Mouse (Mus musculus): ENCODE measurements around the gene Map3k3. TPM values are rescaled to one million over a fixed set of nuclear protein-coding genes. Genes with fewer than 3 reads are reported as not detected.
A peak's percentile ranks its signal among the peaks of the same experiment; 100 is the strongest.

Map3k3 gene
- total and polyA plus RNA-seq, 3 experiments, result 28.8 to 34.1 (median 32.3) TPM

DNA sequence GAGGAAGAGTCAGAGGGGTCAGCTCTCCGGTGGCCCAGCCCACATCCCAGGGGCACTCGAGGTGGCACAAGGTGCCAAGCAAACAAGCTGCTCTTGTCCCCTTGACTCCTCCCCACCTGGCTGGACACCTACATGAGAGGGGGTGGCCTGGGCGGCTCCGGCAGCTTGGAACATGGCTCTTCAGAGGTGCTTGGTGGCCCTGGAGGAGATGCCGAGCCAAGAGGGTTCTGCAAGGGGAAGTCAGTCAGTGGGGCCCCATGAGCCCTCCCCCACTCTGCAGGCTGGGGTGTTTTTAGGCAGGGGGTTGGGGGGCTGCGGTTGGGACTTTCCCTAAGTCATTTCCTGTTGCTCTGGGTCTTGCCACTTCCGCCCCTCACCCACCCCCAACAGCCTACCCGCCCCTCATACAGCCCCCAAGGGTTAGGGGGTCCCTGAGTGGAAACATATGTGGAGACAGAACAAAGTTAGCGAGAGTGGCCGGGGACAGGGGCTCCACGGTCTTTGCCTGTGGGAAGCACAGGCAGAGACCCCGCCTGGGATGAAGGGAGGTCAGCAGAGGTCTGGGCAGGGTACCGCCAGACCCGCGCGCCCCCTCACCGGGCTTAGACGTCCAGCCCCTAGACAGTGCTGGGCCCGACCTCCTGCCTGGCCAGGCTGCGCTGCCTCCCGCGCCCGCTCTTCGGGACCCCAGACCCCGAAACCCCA, 75.0 kb downstream of the Map3k3 start:
- peak overlapping the region; percentile 90 for H3K27ac ChIP-seq (ENCODE audit: insufficient read depth, low read depth)
- no peaks in the 10 kb centered on the region for H3K27me3 ChIP-seq (replicated peaks)
- DNase-seq (ENCODE audit: extremely low read depth), result peak; percentile 94
- H3K9ac ChIP-seq (ENCODE audit: insufficient read depth, low read depth), result peak overlapping the region; percentile 96
- H3K4me1 ChIP-seq (ENCODE audit: control insufficient read depth in 1 of 2, insufficient read depth in 2 of 2), result peaks cover 27 to 60% of the 10 kb centered on the region in 2 experiments
- H3K9me3 ChIP-seq (replicated peaks; ENCODE audit: low read length), result no peaks in the 10 kb centered on the region
- H3K4me3 ChIP-seq (replicated peaks in 1 of 3; ENCODE audit: low read depth in 2 of 3, low read length in 2 of 3, poor library complexity in 1 of 3), result peak overlapping the region; percentile 79 to 90 (median 85)
- peak; percentile 68 for TF ChIP-seq ELF1 (IDR thresholded peaks at IDR 0.05; ENCODE audit: low read depth, low read length)
- no peak for TF ChIP-seq KAT2A (IDR thresholded peaks at IDR 0.05; ENCODE audit: insufficient replicate concordance, low read length)
- peak; percentile 30; the same call in 1 of the 2 replicates for TF ChIP-seq EP300 (IDR thresholded peaks at IDR 0.05; ENCODE audit: low read length)
- TF ChIP-seq TCF12 (IDR thresholded peaks at IDR 0.05; ENCODE audit: low read depth, low read length), result peak; percentile 93
- 0 out of 2 replicates have a peak, but pooled peaks have one; percentile 45 for TF ChIP-seq MXI1 (IDR thresholded peaks at IDR 0.05; ENCODE audit: low read depth, low read length)
- TF ChIP-seq E2F4 (IDR thresholded peaks at IDR 0.05; ENCODE audit: insufficient replicate concordance, low read depth, low read length), result no peak
- TF ChIP-seq MEF2A (IDR thresholded peaks at IDR 0.05; ENCODE audit: borderline replicate concordance, low read depth, low read length), result peak; percentile 68; the same call in 1 of the 2 replicates
- 0 out of 2 replicates have a peak, but pooled peaks have one; percentile 20 for TF ChIP-seq ZMIZ1 (IDR thresholded peaks at IDR 0.05; ENCODE audit: low read depth, low read length)
- peak; percentile 53 for TF ChIP-seq HCFC1 (IDR thresholded peaks at IDR 0.05; ENCODE audit: low read depth, low read length)
- peak; percentile 96 for TF ChIP-seq CHD2 (IDR thresholded peaks at IDR 0.05; ENCODE audit: low read length)
- 0 out of 2 replicates have a peak, but pooled peaks have one; percentile 54 for TF ChIP-seq POLR2AphosphoS2 (IDR thresholded peaks at IDR 0.05; ENCODE audit: low read depth, low read length)
- TF ChIP-seq ETS1 (conservative IDR thresholded peaks at IDR 0.05; ENCODE audit: low read depth, low read length), result peak; percentile 73
- TF ChIP-seq POLR2A (IDR thresholded peaks at IDR 0.05; ENCODE audit: low read depth, low read length), result peak; percentile 68
- no peak for TF ChIP-seq USF2 (conservative IDR thresholded peaks at IDR 0.05; ENCODE audit: low read depth, low read length)
- TF ChIP-seq MAZ (IDR thresholded peaks at IDR 0.05; ENCODE audit: low read depth, low read length), result peak; percentile 91
- peaks cover 29% of the 10 kb centered on the region for H3K79me2 ChIP-seq (replicated peaks; ENCODE audit: control insufficient read depth, extremely low read depth, insufficient read depth, poor library complexity, severe bottlenecking)
- peak overlapping the region; percentile 78; the same call in 1 of the 2 replicates for H3K4me2 ChIP-seq (ENCODE audit: insufficient read depth, low read depth, poor library complexity, severe bottlenecking)
- dilution Hi-C loops (cut with MboI; ENCODE audit: extremely low pct_ligation_motif_present, extremely low pct_unique_long_range_greater_than_20kb, low sequenced_read_pairs), result no loop called here
- in situ Hi-C loops (cut with MboI; ENCODE audit: low pct_ligation_motif_present, low pct_unique_long_range_greater_than_20kb, low sequenced_read_pairs), result no loop called here
- H3K36me3 ChIP-seq (replicated peaks in 1 of 2; ENCODE audit: control insufficient read depth in 1 of 2, insufficient read depth in 1 of 2, low read length in 1 of 2), result peaks cover 51 to 62% of the 10 kb centered on the region in 2 experiments

- in situ Hi-C loops (cut with MboI; ENCODE audit: low pct_ligation_motif_present, low pct_unique_long_range_greater_than_20kb, low sequenced_read_pairs), result no loop called here
- DNase-seq (ENCODE audit: extremely low read depth), result peak; percentile 79
- TF ChIP-seq USF1 (IDR thresholded peaks at IDR 0.05; ENCODE audit: low read depth, low read length) (no peak), CTCF (conservative IDR thresholded peaks at IDR 0.05 in 1 of 2, IDR thresholded peaks at IDR 0.05 in 1 of 2; ENCODE audit: low read depth in 2 of 2, low read length in 2 of 2) (peak in 1 of 2 experiments; percentile 31; a peak in 2 of 4 replicates), ZKSCAN1 (IDR thresholded peaks at IDR 0.05; ENCODE audit: borderline replicate concordance, low read depth, low read length) (no peak), NRF1 (IDR thresholded peaks at IDR 0.05; ENCODE audit: low read depth, low read length) (0 out of 2 replicates have a peak, but pooled peaks have one; percentile 30), ETS1 (conservative IDR thresholded peaks at IDR 0.05; ENCODE audit: low read depth, low read length) (no peak), SIN3A (IDR thresholded peaks at IDR 0.05; ENCODE audit: low read length) (peak; percentile 79), IRF4 (IDR thresholded peaks at IDR 0.05; ENCODE audit: low read depth, low read length) (peak; percentile 58), ZC3H11A (IDR thresholded peaks at IDR 0.05; ENCODE audit: low read depth, low read length) (no peak), ELF1 (IDR thresholded peaks at IDR 0.05; ENCODE audit: low read depth, low read length) (no peak), MAZ (IDR thresholded peaks at IDR 0.05; ENCODE audit: low read depth, low read length) (peak; percentile 84; the same call in 1 of the 2 replicates), POLR2AphosphoS2 (IDR thresholded peaks at IDR 0.05; ENCODE audit: low read depth, low read length) (peak; percentile 67; the same call in 1 of the 2 replicates), TCF12 (IDR thresholded peaks at IDR 0.05; ENCODE audit: low read depth, low read length) (peak; percentile 84), POLR2A (IDR thresholded peaks at IDR 0.05; ENCODE audit: low read depth, low read length) (peak; percentile 87), HCFC1 (IDR thresholded peaks at IDR 0.05; ENCODE audit: low read depth, low read length) (no peak), ZNF384 (IDR thresholded peaks at IDR 0.05; ENCODE audit: low read depth, low read length) (no peak), MXI1 (IDR thresholded peaks at IDR 0.05; ENCODE audit: low read depth, low read length) (0 out of 2 replicates have a peak, but pooled peaks have one; percentile 22), JUN (IDR thresholded peaks at IDR 0.05; ENCODE audit: insufficient read depth, low read depth, low read length) (no peak), NELFE (IDR thresholded peaks at IDR 0.05; ENCODE audit: low read depth, low read length) (peak; percentile 76), BHLHE40 (IDR thresholded peaks at IDR 0.05; ENCODE audit: low read depth, low read length) (no peak)
Measured at GRCm38 (mm10) chr11:106159921-106160840, 75.8 kb downstream of the Map3k3 start.

More at GRCm38 (mm10) chr11:106159921-106160840, 75.8 kb downstream of the Map3k3 start:
- Histone ChIP-seq H3K4me3 (replicated peaks in 1 of 3; ENCODE audit: low read depth in 2 of 3, low read length in 2 of 3, poor library complexity in 1 of 3) (peak overlapping the region; percentile 79 to 90 (median 85)), H3K4me1 (ENCODE audit: control insufficient read depth in 1 of 2, insufficient read depth in 2 of 2) (peaks cover 27 to 51% of the 10 kb centered on the region in 2 experiments), H3K4me2 (ENCODE audit: insufficient read depth, low read depth, poor library complexity, severe bottlenecking) (peak overlapping the region; percentile 52), H3K27me3 (replicated peaks) (no peaks in the 10 kb centered on the region), H3K9ac (ENCODE audit: insufficient read depth, low read depth) (peak overlapping the region; percentile 96), H3K9me3 (replicated peaks; ENCODE audit: low read length) (no peaks in the 10 kb centered on the region), H3K36me3 (replicated peaks in 1 of 2; ENCODE audit: control insufficient read depth in 1 of 2, insufficient read depth in 1 of 2, low read length in 1 of 2) (peaks cover 51 to 62% of the 10 kb centered on the region in 2 experiments), H3K27ac (ENCODE audit: insufficient read depth, low read depth) (peak overlapping the region; percentile 89), H3K79me2 (replicated peaks; ENCODE audit: control insufficient read depth, extremely low read depth, insufficient read depth, poor library complexity, severe bottlenecking) (peaks cover 29% of the 10 kb centered on the region)
- dilution Hi-C loops (cut with MboI; ENCODE audit: extremely low pct_ligation_motif_present, extremely low pct_unique_long_range_greater_than_20kb, low sequenced_read_pairs), result no loop called here
